Mouse (Mus musculus): ENCODE results near the gene Nme4.
"Not testable (repeated sequence)": the region's sequence is repeated elsewhere in the genome, so short reads cannot be mapped to it uniquely, and the experiment has no call there.

Gene Nme4

GRCm38 (mm10) chr17:26114061-26114460 lies 18.7 kb upstream of the Nme4 start:
- DNase-seq (ENCODE audit: low spot score): peak; percentile 37

GRCm38 (mm10) chr17:26113181-26113948 lies 18.0 kb upstream of the Nme4 start, which contains the start of gene Tmem8:
Gene Tmem8 (plus strand): TSS chr17:26113299.
- peak; percentile 83 for DNase-seq (ENCODE audit: low spot score)

GRCm38 (mm10) chr17:26112751-26113150 lies 17.3 kb upstream of the Nme4 start:
- DNase-seq (ENCODE audit: low spot score): no peak

GRCm38 (mm10) chr17:26111722-26112121 lies 16.3 kb upstream of the Nme4 start:
- no peak for DNase-seq (ENCODE audit: low spot score)

GRCm38 (mm10) chr17:26111024-26111423 lies 15.6 kb upstream of the Nme4 start:
- no peak for DNase-seq (ENCODE audit: low spot score)

GRCm38 (mm10) chr17:26110156-26110555 lies 14.8 kb upstream of the Nme4 start:
- no peak for DNase-seq (ENCODE audit: low spot score)

- no peak for DNase-seq (ENCODE audit: low spot score)
Observed at GRCm38 (mm10) chr17:26105619-26106018, 10.2 kb upstream of the Nme4 start.

GRCm38 (mm10) chr17:26101478-26101877 lies 6.1 kb upstream of the Nme4 start:
- peak; percentile 63 for DNase-seq (ENCODE audit: low spot score)

- DNase-seq (ENCODE audit: low spot score): no peak
Observed at GRCm38 (mm10) chr17:26100166-26100565, 4.8 kb upstream of the Nme4 start.

- DNase-seq (ENCODE audit: low spot score): not testable (repeated sequence)
Observed at GRCm38 (mm10) chr17:26099316-26099715, 3.9 kb upstream of the Nme4 start.

- DNase-seq (ENCODE audit: low spot score): no peak
Observed at GRCm38 (mm10) chr17:26098461-26098860, 3.1 kb upstream of the Nme4 start.

GRCm38 (mm10) chr17:26094531-26095110 lies 781 bp downstream of the Nme4 start:
- no peak for DNase-seq (ENCODE audit: low spot score)

- DNase-seq (ENCODE audit: low spot score): peak; percentile 95
Observed at GRCm38 (mm10) chr17:26089905-26090632, 5.3 kb downstream of the Nme4 start, which contains the start of gene Decr2. Gene Decr2 (minus strand): TSS chr17:26090337.

- no peak for DNase-seq (ENCODE audit: low spot score)
Observed at GRCm38 (mm10) chr17:26087059-26087564, 8.3 kb downstream of the Nme4 start.

GRCm38 (mm10) chr17:26080867-26081266 lies 14.5 kb downstream of the Nme4 start:
- DNase-seq (ENCODE audit: low spot score): no peak

- no peak for DNase-seq (ENCODE audit: low spot score)
Observed at GRCm38 (mm10) chr17:26078851-26079250, 16.6 kb downstream of the Nme4 start.

GRCm38 (mm10) chr17:26075246-26075645 lies 20.2 kb downstream of the Nme4 start:
- DNase-seq (ENCODE audit: low spot score): no peak

- no peak for DNase-seq (ENCODE audit: low spot score)
Observed at GRCm38 (mm10) chr17:26070136-26070535, 25.3 kb downstream of the Nme4 start.

- DNase-seq (ENCODE audit: low spot score): peak; percentile 90
Observed at GRCm38 (mm10) chr17:26068831-26069739, 26.3 kb downstream of the Nme4 start, which contains the start of gene Rab11fip3. Gene Rab11fip3 (minus strand): TSS chr17:26069555.

GRCm38 (mm10) chr17:26068024-26068830 lies 27.2 kb downstream of the Nme4 start:
- peak; percentile 27 for DNase-seq (ENCODE audit: low spot score)
